Mouse (Mus musculus): ENCODE data around the gene Tcirg1.
A peak's percentile ranks its signal among the peaks of the same experiment; 100 is the strongest.

Tcirg1 gene

GRCm38 (mm10) chr19:3849251-3849650 is 57.7 kb downstream of the Tcirg1 start:
- no peak for DNase-seq

DNA sequence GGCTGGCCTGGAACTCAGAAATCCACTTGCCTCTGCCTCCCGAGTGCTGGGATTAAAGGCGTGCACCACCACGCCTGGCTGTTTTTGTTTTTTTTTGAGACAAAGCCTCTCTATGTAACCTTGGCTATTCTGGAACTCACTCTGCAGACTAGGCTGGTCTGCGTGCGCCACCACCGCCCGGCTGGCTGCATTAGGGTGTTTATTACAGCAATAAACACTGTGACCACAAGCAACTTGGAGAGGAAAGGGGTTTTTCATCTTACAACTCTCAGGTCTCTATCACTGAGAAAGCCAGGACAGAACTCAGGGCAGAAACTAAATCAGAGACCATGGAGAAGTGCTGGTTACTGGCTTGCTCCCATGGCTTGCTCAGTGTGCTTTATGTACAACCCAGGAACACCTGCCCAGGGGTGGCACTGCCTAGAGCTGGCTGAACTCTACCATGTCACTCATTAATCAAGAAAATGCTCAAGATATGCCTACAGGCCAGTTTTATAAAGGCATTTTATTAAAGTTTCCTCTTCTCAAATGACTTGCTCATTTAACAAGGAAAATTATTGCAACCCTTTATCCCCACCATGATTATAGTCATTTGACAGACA is 58.6 kb downstream of the Tcirg1 start:
- peak; percentile 79 for DNase-seq

DNA sequence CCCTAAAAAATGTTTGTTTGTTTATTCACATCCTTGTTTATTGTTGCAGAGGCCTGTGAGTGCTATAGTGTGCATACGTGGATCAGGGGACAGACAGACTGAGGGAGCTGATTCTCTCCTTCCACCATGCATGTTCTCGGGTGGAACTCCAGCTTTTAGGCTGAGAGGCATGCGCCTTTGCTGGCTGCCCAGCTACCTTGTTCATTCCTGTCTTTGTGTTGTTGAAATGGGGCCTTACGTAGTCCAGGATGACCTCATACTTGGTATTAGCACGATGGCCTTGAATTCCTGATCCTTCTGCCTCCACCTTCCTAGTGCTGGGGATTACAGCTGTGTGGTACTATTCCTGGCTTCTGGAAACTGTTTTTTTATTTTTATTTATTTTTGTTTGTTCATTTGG is 59.2 kb downstream of the Tcirg1 start:
- no peak for DNase-seq

- DNase-seq, result no peak
Measured at GRCm38 (mm10) chr19:3846676-3847604, 60.0 kb downstream of the Tcirg1 start.

All from kidney, adult 9 months (tissue).